Mouse (Mus musculus) heart, postnatal 25 days (tissue): ENCODE measurements at regions not wholly inside any gene's neighbourhood (a gene's known extent, or its start where the extent isn't known, plus 50 kb on each side); places are given as distances from the start of the nearest gene placed in this dataset.

ENCODE experiments used
- DNase-seq: peaks from one replicate; pipeline ENCODE4 v3.0.0; 2022; ENCODE audit warnings: low spot score
- intact Hi-C: fragments of 180-260 bp; cut with DNase I; formaldehyde crosslinking; loops from one replicate; pipeline ENCODE4 v1.15.1; 2025

- DNase-seq: no peak
- intact Hi-C loops: loop anchor here (5.0 kb wide), 2 partner anchors 89 to 184 kb away; no protein-coding TSS in a partner anchor
Measured at GRCm38 (mm10) chr14:115041336-115042054, 50.5 kb upstream of the Gpc5 start.

DNA sequence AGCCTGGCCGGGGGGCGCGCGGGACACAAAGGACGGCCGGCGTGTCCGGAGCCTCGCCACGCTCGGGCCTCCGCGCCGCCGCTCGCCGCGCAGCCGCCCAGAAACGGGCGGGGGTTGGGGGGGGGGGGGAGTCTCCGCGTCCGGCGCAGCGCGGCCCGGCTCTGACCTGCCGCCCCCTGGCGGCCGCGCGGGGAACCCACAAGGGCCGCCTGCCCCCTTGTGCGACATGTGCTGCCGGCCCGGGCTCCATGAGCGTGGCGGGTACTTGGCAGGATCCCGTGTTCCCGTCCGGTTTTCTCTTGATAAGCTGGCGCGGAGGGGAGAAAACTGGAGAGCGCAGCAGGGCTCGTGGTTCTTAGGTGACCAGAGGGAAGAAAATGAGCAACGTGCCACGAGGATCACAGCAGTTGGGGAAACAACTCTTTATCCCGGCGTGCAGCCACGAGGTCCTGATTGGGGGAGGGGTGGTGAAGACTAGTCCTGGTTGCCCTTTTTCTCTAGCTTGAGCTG, 49.9 kb upstream of the Gpc5 start:
- peak; percentile 79 for DNase-seq
- intact Hi-C loops: loop anchor here (5.0 kb wide), 2 partner anchors 90 to 185 kb away; no protein-coding TSS in a partner anchor
